Mouse (Mus musculus) MEL (cell line): ENCODE measurements around the gene Kcnip1. TPM values are rescaled to one million over a fixed set of nuclear protein-coding genes. Genes with fewer than 3 reads are reported as not detected.

Source experiments
- DNase-seq: peaks from one replicate; pipeline ENCODE4 v3.0.0; 2011; ENCODE audit warnings: low read depth, low spot score
- H3K27ac ChIP-seq: 2 replicates; pipeline ENCODE4 v1.5.1; 2012; ENCODE audit warnings: low read depth, mild to moderate bottlenecking, control low read depth, low read length, moderate library complexity; ENCODE audit not compliant: control insufficient read depth
- H3K27me3 ChIP-seq, 2 experiments: fragments of 150-350 bp in 1 of 2; sonication (generic) in 1 of 2; 2 replicates each; pipeline ENCODE4 v1.6.1; 2012; ENCODE audit warnings: low read length in 2 of 2, mild to moderate bottlenecking in 2 of 2, improper control_type of control experiment in 1 of 2, moderate library complexity in 1 of 2; ENCODE audit not compliant: insufficient read depth in 2 of 2, control insufficient read depth in 1 of 2
- H3K36me3 ChIP-seq, 2 experiments: 2 replicates each; pipeline ENCODE4 v1.6.1; 2012 to 2014; ENCODE audit warnings: low read length in 2 of 2, improper control_type of control experiment in 1 of 2, inconsistent platforms in 1 of 2, mild to moderate bottlenecking in 1 of 2; ENCODE audit not compliant: insufficient read depth in 2 of 2, control insufficient read depth in 1 of 2
- H3K4me1 ChIP-seq, 2 experiments: fragments of 150-350 bp in 1 of 2; sonication (generic) in 1 of 2; 2 replicates each; pipeline ENCODE4 v1.6.1; 2012; ENCODE audit warnings: low read length in 2 of 2, improper control_type of control experiment in 1 of 2, mild to moderate bottlenecking in 1 of 2; ENCODE audit not compliant: insufficient read depth in 2 of 2, control insufficient read depth in 1 of 2
- H3K4me3 ChIP-seq, 2 experiments: fragments of 150-350 bp in 1 of 2; sonication (generic) in 1 of 2; 2 replicates each; pipeline ENCODE4 v1.5.1; 2012; ENCODE audit warnings: low read depth in 2 of 2, low read length in 2 of 2, mild to moderate bottlenecking in 2 of 2, moderate library complexity in 2 of 2, control low read depth in 1 of 2, improper control_type of control experiment in 1 of 2; ENCODE audit not compliant: control insufficient read depth in 1 of 2, insufficient read depth in 1 of 2
- H3K79me2 ChIP-seq: 2 replicates; pipeline ENCODE4 v1.6.1; 2012; ENCODE audit warnings: mild to moderate bottlenecking, low read length, moderate library complexity; ENCODE audit not compliant: control insufficient read depth, poor library complexity, insufficient read depth
- H3K9ac ChIP-seq: 2 replicates; pipeline ENCODE4 v1.6.1; 2012; ENCODE audit warnings: low read depth, mild to moderate bottlenecking, control low read depth, low read length, moderate library complexity; ENCODE audit not compliant: control insufficient read depth, poor library complexity, severe bottlenecking
- H3K9me3 ChIP-seq: fragments of 150-350 bp; sonication (generic); replicated peaks from 2 replicates; pipeline ENCODE4 v1.6.1; 2012; ENCODE audit warnings: mild to moderate bottlenecking, low read length, improper control_type of control experiment, moderate library complexity; ENCODE audit not compliant: insufficient read depth
- BHLHE40 ChIP-seq: IDR thresholded peaks from 2 replicates; pipeline ENCODE4 v1.6.1; 2012; ENCODE audit warnings: low read depth, mild to moderate bottlenecking, inconsistent platforms, low read length, improper control_type of control experiment, borderline replicate concordance
- ELF1 ChIP-seq: IDR thresholded peaks from 2 replicates; pipeline ENCODE4 v1.6.1; 2014; ENCODE audit warnings: low read depth, mild to moderate bottlenecking, inconsistent platforms, low read length, improper control_type of control experiment, moderate library complexity
- EP300 ChIP-seq, 2 experiments: IDR thresholded peaks; 2 replicates each; pipeline ENCODE4 v1.6.1; 2011; ENCODE audit warnings: improper control_type of control experiment in 2 of 2, low read length in 2 of 2, low read depth in 1 of 2, mild to moderate bottlenecking in 1 of 2
- GABPA ChIP-seq: IDR thresholded peaks from 2 replicates; pipeline ENCODE4 v1.6.1; 2012; ENCODE audit warnings: low read depth, mild to moderate bottlenecking, inconsistent platforms, low read length, improper control_type of control experiment, moderate library complexity
- JUND ChIP-seq: IDR thresholded peaks from 2 replicates; pipeline ENCODE4 v1.6.1; 2011; ENCODE audit warnings: low read depth, mild to moderate bottlenecking, improper control_type of control experiment, low read length
- MAFK ChIP-seq: IDR thresholded peaks from 2 replicates; pipeline ENCODE4 v1.6.1; 2011; ENCODE audit warnings: low read depth, mild to moderate bottlenecking, low read length, improper control_type of control experiment, borderline replicate concordance
- MAX ChIP-seq: IDR thresholded peaks from 2 replicates; pipeline ENCODE4 v1.6.1; 2011; ENCODE audit warnings: low read length, improper control_type of control experiment
- MEF2A ChIP-seq: IDR thresholded peaks from 2 replicates; pipeline ENCODE4 v1.6.1; 2014; ENCODE audit warnings: low read depth, mild to moderate bottlenecking, inconsistent platforms, low read length, improper control_type of control experiment; ENCODE audit not compliant: poor library complexity, insufficient replicate concordance, severe bottlenecking; ENCODE audit errors: extremely low read depth
- MXI1 ChIP-seq: IDR thresholded peaks from 2 replicates; pipeline ENCODE4 v1.6.1; 2011; ENCODE audit warnings: mild to moderate bottlenecking, low read depth, low read length, improper control_type of control experiment
- MYB ChIP-seq: IDR thresholded peaks from 2 replicates; pipeline ENCODE4 v1.6.1; 2011; ENCODE audit warnings: mild to moderate bottlenecking, low read depth, low read length, improper control_type of control experiment
- NELFE ChIP-seq: IDR thresholded peaks from 2 replicates; pipeline ENCODE4 v1.6.1; 2011; ENCODE audit warnings: low read depth, low read length, improper control_type of control experiment
- POLR2A ChIP-seq, 2 experiments: IDR thresholded peaks; 2 replicates each; pipeline ENCODE4 v1.6.1; 2011 to 2012; ENCODE audit warnings: low read length in 2 of 2, mild to moderate bottlenecking in 2 of 2, control low read depth in 1 of 2, improper control_type of control experiment in 1 of 2, low read depth in 1 of 2, moderate library complexity in 1 of 2; ENCODE audit not compliant: control insufficient read depth in 1 of 2, insufficient read depth in 1 of 2, poor library complexity in 1 of 2
- POLR2AphosphoS5 ChIP-seq: IDR thresholded peaks from 2 replicates; pipeline ENCODE4 v1.6.1; 2012; ENCODE audit warnings: low read depth, borderline replicate concordance, mild to moderate bottlenecking, inconsistent platforms, low read length, moderate library complexity, mixed read lengths
- RAD21 ChIP-seq: IDR thresholded peaks from 2 replicates; pipeline ENCODE4 v1.6.1; 2011; ENCODE audit warnings: mild to moderate bottlenecking, low read depth, low read length, improper control_type of control experiment
- RCOR1 ChIP-seq: IDR thresholded peaks from 2 replicates; pipeline ENCODE4 v1.6.1; 2012; ENCODE audit warnings: low read depth, mild to moderate bottlenecking, inconsistent platforms, low read length, improper control_type of control experiment
- SIN3A ChIP-seq: IDR thresholded peaks from 2 replicates; pipeline ENCODE4 v1.6.1; 2012; ENCODE audit warnings: low read length, improper control_type of control experiment, inconsistent platforms
- TBP ChIP-seq: IDR thresholded peaks from 2 replicates; pipeline ENCODE4 v1.8.0; 2011; ENCODE audit warnings: low read depth, low read length, improper control_type of control experiment
- TCF12 ChIP-seq: IDR thresholded peaks from 2 replicates; pipeline ENCODE4 v1.6.1; 2014; ENCODE audit warnings: low read depth, mild to moderate bottlenecking, inconsistent platforms, low read length, improper control_type of control experiment, moderate library complexity
- ZC3H11A ChIP-seq: IDR thresholded peaks from 2 replicates; pipeline ENCODE4 v1.6.1; 2012; ENCODE audit warnings: low read depth, mild to moderate bottlenecking, inconsistent platforms, low read length, improper control_type of control experiment
- ZKSCAN1 ChIP-seq: IDR thresholded peaks from 2 replicates; pipeline ENCODE4 v1.6.1; 2012; ENCODE audit warnings: low read depth, mild to moderate bottlenecking, inconsistent platforms, low read length, improper control_type of control experiment, moderate library complexity
- ZNF384 ChIP-seq: IDR thresholded peaks from 2 replicates; pipeline ENCODE4 v1.6.1; 2012; ENCODE audit warnings: low read depth, mild to moderate bottlenecking, inconsistent platforms, low read length, improper control_type of control experiment
- polyA plus RNA-seq, 2 experiments: library from polyadenylated mRNA; stranded (reverse) in 1 of 2; unstranded in 1 of 2; fragments of >175 nt in 1 of 2; fragments of >200 nt in 1 of 2; gene quantifications; 2 replicates each; pipeline versions ENCODE4 v1.2.1 to v1.2.4; 2012; ENCODE audit warnings: low replicate concordance in 2 of 2, low read depth in 1 of 2; ENCODE audit not compliant: insufficient read length in 2 of 2, insufficient read depth in 1 of 2, missing spikeins in 1 of 2
- total RNA-seq: library from RNA; depleted of rRNA; stranded (reverse); fragments of 300-350 nt; gene quantifications from 2 replicates; pipeline ENCODE4 v1.2.3, GENCODE M21; 2012

Kcnip1 gene
- total and polyA plus RNA-seq, 3 experiments, result 0.04 to 0.06 TPM; not detected in 1

GRCm38 (mm10) chr11:33827085-33827828 lies 165.7 kb downstream of the Kcnip1 start:
- Histone ChIP-seq H3K9ac (no peak overlapping the region), H3K27me3 (peaks cover 9 to 10% of the 10 kb centered on the region in 2 experiments), H3K9me3 (no peaks in the 10 kb centered on the region), H3K4me3 (no peak overlapping the region), H3K79me2 (no peaks in the 10 kb centered on the region), H3K36me3 (no peaks in the 10 kb centered on the region), H3K4me1 (no peaks in the 10 kb centered on the region), H3K27ac (no peak overlapping the region)
- no peak for TF ChIP-seq RAD21
- TF ChIP-seq NELFE, result no peak
- TF ChIP-seq MAFK, result no peak
- DNase-seq, result no peak

GRCm38 (mm10) chr11:33824739-33825138 lies 168.2 kb downstream of the Kcnip1 start:
- DNase-seq, result no peak
- Histone ChIP-seq H3K36me3 (no peaks in the 10 kb centered on the region), H3K4me3 (no peak overlapping the region), H3K9me3 (no peaks in the 10 kb centered on the region), H3K27ac (no peak overlapping the region), H3K79me2 (no peaks in the 10 kb centered on the region), H3K4me1 (no peaks in the 10 kb centered on the region), H3K9ac (no peak overlapping the region), H3K27me3 (peaks cover 8 to 13% of the 10 kb centered on the region in 2 experiments)
- TF ChIP-seq NELFE (no peak), BHLHE40 (no peak), MEF2A (no peak), SIN3A (no peak), ZNF384 (no peak), ELF1 (no peak)

- Histone ChIP-seq H3K9ac (no peak overlapping the region), H3K4me1 (no peaks in the 10 kb centered on the region), H3K9me3 (no peaks in the 10 kb centered on the region), H3K27ac (no peak overlapping the region)
- no peak for TF ChIP-seq TBP
- no peak for TF ChIP-seq MXI1
- TF ChIP-seq POLR2A (IDR thresholded peaks at IDR 0.05; ENCODE audit: control insufficient read depth in 1 of 2, insufficient read depth in 1 of 2, low read depth in 1 of 2, low read length in 2 of 2, poor library complexity in 1 of 2), result no peak
- no peak for TF ChIP-seq RAD21
- no peak for TF ChIP-seq TCF12
- TF ChIP-seq MAX, result no peak
- TF ChIP-seq GABPA, result no peak
- TF ChIP-seq ZKSCAN1, result no peak
- TF ChIP-seq MYB, result no peak
- no peak for TF ChIP-seq RCOR1
- TF ChIP-seq POLR2AphosphoS5, result no peak
- no peak for TF ChIP-seq JUND
- TF ChIP-seq ZC3H11A, result no peak
- TF ChIP-seq EP300 (IDR thresholded peaks at IDR 0.05; ENCODE audit: low read depth in 1 of 2, low read length in 2 of 2), result no peak
- TF ChIP-seq, all 39 proteins: peak for 0
- no peaks in the 10 kb centered on the region for H3K36me3 ChIP-seq
- DNase-seq, result no peak
- no peaks in the 10 kb centered on the region for H3K79me2 ChIP-seq
- peaks cover 16 to 17% of the 10 kb centered on the region in 2 experiments for H3K27me3 ChIP-seq
- H3K4me3 ChIP-seq, result no peak overlapping the region
Measured at GRCm38 (mm10) chr11:33821331-33821730, 171.6 kb downstream of the Kcnip1 start.
